Mouse (Mus musculus) embryonic facial prominence, embryonic 12.5 days (tissue): ENCODE data around the gene Tmem63c. TPM values are rescaled to one million over a fixed set of nuclear protein-coding genes. Genes with fewer than 3 reads are reported as not detected.

ENCODE experiments used
- ATAC-seq: fragments of 200-750 bp; cut with Nextera tagmentation; 2 replicates; pipeline ENCODE4 v1.8.0; 2017; ENCODE audit not compliant: insufficient number of reproducible peaks, insufficient read depth, low FRiP score, low TSS enrichment
- H3K27ac ChIP-seq: fragments of 300-500 bp; sonication (generic); 2 replicates; pipeline ENCODE4 v1.5.1; 2016; ENCODE audit warnings: mild to moderate bottlenecking
- H3K27me3 ChIP-seq: fragments of 300-500 bp; sonication (generic); 2 replicates; pipeline ENCODE4 v1.6.1; 2016; ENCODE audit warnings: mild to moderate bottlenecking, moderate library complexity
- H3K36me3 ChIP-seq: fragments of 300-500 bp; sonication (generic); 2 replicates; pipeline ENCODE4 v1.6.1; 2016; ENCODE audit warnings: mild to moderate bottlenecking
- H3K4me1 ChIP-seq: fragments of 300-500 bp; sonication (generic); 2 replicates; pipeline ENCODE4 v1.6.1; 2016
- H3K4me2 ChIP-seq: fragments of 300-500 bp; sonication (generic); replicated peaks from 2 replicates; pipeline ENCODE4 v1.6.1; 2016; ENCODE audit warnings: mild to moderate bottlenecking, moderate library complexity
- H3K4me3 ChIP-seq: fragments of 300-500 bp; sonication (generic); 2 replicates; pipeline ENCODE4 v1.5.1; 2016; ENCODE audit warnings: mild to moderate bottlenecking
- H3K9ac ChIP-seq: fragments of 300-500 bp; sonication (generic); 2 replicates; pipeline ENCODE4 v1.6.1; 2016; ENCODE audit warnings: mild to moderate bottlenecking, moderate library complexity
- H3K9me3 ChIP-seq: fragments of 300-500 bp; sonication (generic); 2 replicates; pipeline ENCODE4 v1.6.1; 2016; ENCODE audit warnings: mild to moderate bottlenecking, moderate library complexity
- WGBS: fragments of 180-500 bp; shearing (Covaris S2); methylation state at CpG from one replicate; pipeline ENCODE4 v1.1.7; 2016; 5-methylcytosine and 5-hydroxymethylcytosine counted together
- polyA plus RNA-seq: library from polyadenylated mRNA; unstranded; fragments of >200 nt; fragmentation: Nextera tagmentation; extraction: Ambion mirVana; gene quantifications from 2 replicates; pipeline ENCODE4 v1.2.1, GENCODE M21; 2016

Gene Tmem63c
- polyA plus RNA-seq: 0.26 and 0.76 TPM in 2 replicates

DNA sequence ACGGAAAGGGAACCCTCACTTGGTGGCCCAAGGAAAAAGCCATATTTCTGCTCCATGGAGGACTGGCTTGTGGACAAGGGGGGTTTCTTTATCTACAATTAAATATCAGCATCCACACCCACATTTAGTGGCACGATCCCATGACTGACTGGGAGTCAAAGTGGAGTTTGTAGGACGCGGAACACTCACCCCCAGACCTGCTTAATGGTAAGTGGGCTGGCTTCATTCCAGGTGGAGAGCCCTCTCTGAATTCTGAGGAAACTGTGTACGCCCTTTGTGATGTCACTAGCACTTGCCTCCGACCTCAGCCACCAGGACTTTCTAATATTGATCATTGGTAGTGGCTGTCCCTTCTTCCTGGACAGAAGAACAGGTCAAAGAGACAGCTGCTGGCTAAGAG, at the start of gene Tmem63c:
Gene Tmem63c, plus strand, starts transcription at position 301 of the 400 bp plus-strand sequence.
- H3K36me3 ChIP-seq: no peaks in the 10 kb centered on the region
- H3K9ac ChIP-seq: no peak within 1 kb of the TSS
- WGBS: 72% methylated on average over 6 of the region's 6 CpGs
- no peak within 1 kb of the TSS for H3K4me2 ChIP-seq
- no peak for ATAC-seq
- H3K4me1 ChIP-seq: no peaks in the 10 kb centered on the region
- peaks cover 3% of the 10 kb centered on the region for H3K27me3 ChIP-seq
- no peak within 1 kb of the TSS for H3K4me3 ChIP-seq
- H3K9me3 ChIP-seq: no peaks in the 10 kb centered on the region
- no peak within 1 kb of the TSS for H3K27ac ChIP-seq

- Histone ChIP-seq H3K4me1 (peaks cover 29% of the 10 kb centered on the region), H3K36me3 (no peaks in the 10 kb centered on the region), H3K27me3 (peaks cover 12% of the 10 kb centered on the region; the same call in 1 of the 2 replicates), H3K27ac (no peak overlapping the region), H3K4me2 (no peak overlapping the region), H3K9me3 (no peaks in the 10 kb centered on the region), H3K9ac (no peak overlapping the region), H3K4me3 (no peak overlapping the region)
- no peak for ATAC-seq
- 32% methylated on average over 7 of the region's 7 CpGs for WGBS
Observed at GRCm38 (mm10) chr12:86973216-86973615, 47.9 kb upstream of the Tmem63c start.

DNA sequence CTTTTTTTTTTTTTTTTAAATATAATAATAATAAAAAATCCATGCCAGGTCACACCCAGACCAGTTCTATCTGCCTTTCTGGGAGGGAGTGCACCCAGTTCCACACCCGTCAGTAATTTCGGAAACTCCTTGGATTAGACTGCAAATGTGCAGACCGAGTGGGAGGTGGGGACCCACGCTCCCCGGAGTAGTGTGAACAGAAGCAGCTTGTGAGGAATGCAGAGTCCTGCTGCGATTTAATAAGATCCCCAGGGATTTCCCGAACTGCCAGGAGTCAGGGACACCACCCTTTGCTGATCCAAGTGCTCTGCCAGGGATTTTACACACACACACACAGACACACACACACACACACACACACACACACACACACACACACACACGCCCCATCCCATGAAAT, 47.4 kb upstream of the Tmem63c start:
- no peaks in the 10 kb centered on the region for H3K36me3 ChIP-seq
- no peak overlapping the region for H3K4me3 ChIP-seq
- WGBS: 40% methylated on average over 8 of the region's 8 CpGs
- no peak overlapping the region for H3K9ac ChIP-seq
- peaks cover 15% of the 10 kb centered on the region; the same call in 1 of the 2 replicates for H3K27me3 ChIP-seq
- peaks cover 29% of the 10 kb centered on the region for H3K4me1 ChIP-seq
- no peak overlapping the region for H3K4me2 ChIP-seq
- no peak for ATAC-seq
- H3K9me3 ChIP-seq: no peaks in the 10 kb centered on the region
- no peak overlapping the region for H3K27ac ChIP-seq

DNA sequence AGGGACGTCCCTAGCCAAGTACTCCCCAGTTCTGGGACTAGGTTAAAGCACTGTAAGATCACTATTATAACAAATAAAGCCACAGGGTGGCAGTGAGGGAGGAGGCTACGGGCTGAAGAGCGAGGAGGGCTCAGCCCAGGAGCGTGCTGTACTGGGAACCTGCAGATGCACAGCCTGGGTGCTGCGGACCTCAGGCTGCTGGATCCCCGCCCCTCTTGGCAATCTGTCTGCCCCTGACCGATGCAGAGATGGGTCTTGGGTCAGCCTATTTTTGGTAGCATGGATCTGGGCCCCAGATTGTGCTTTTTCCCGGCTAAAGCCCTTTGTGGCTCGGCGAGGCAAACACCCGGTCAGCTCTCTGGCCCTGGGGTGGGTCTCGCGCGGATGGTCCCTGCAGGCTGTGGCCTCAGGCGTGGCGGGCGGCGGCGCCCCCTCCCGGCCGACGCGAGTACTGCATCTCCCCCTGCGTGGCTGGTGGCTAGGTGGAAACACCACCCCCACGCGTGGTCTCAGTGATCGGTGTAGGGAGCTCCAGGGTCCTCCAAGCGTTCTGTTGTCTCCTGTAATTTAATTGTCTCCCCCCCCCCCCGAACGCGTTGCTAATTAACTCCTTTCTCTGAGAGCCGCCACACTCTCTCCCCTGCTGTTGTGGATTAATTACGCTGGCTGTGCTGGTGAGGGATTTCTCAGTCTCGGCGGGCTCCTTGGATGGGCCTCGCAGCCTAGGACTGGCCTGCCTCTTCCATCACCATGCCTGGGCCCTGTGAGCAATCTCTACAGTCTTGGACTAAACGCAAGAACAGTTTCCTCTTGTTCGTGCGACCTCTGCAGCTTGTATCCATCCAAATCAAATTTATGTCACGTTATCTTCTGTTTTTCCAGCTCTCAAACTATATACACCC, 46.5 kb upstream of the Tmem63c start:
- Histone ChIP-seq H3K27me3 (peaks cover 20% of the 10 kb centered on the region; the same call in 1 of the 2 replicates), H3K4me1 (peaks cover 29% of the 10 kb centered on the region), H3K4me2 (peak overlapping the region; percentile 52), H3K36me3 (no peaks in the 10 kb centered on the region), H3K9me3 (no peaks in the 10 kb centered on the region), H3K4me3 (peak overlapping the region; percentile 23), H3K27ac (no peak overlapping the region), H3K9ac (peak overlapping the region; percentile 46)
- 8% methylated on average over 37 of the region's 40 CpGs for WGBS
- ATAC-seq: no peak

GRCm38 (mm10) chr12:86975761-86976160, 45.4 kb upstream of the Tmem63c start:
- Histone ChIP-seq H3K4me3 (no peak overlapping the region), H3K27me3 (peaks cover 25% of the 10 kb centered on the region; the same call in 1 of the 2 replicates), H3K4me1 (peaks cover 29% of the 10 kb centered on the region), H3K9ac (no peak overlapping the region), H3K36me3 (no peaks in the 10 kb centered on the region), H3K4me2 (no peak overlapping the region), H3K9me3 (no peaks in the 10 kb centered on the region), H3K27ac (no peak overlapping the region)
- no peak for ATAC-seq
- WGBS: 53% methylated on average over 10 of the region's 10 CpGs

GRCm38 (mm10) chr12:86976511-86977168, 44.5 kb upstream of the Tmem63c start:
- H3K4me3 ChIP-seq: no peak overlapping the region
- H3K4me1 ChIP-seq: peaks cover 29% of the 10 kb centered on the region
- H3K9ac ChIP-seq: no peak overlapping the region
- H3K4me2 ChIP-seq: no peak overlapping the region
- H3K27ac ChIP-seq: no peak overlapping the region
- H3K27me3 ChIP-seq: peaks cover 31% of the 10 kb centered on the region; the same call in 1 of the 2 replicates
- H3K9me3 ChIP-seq: no peaks in the 10 kb centered on the region
- WGBS: 52% methylated on average over 6 of the region's 6 CpGs
- no peak for ATAC-seq
- no peaks in the 10 kb centered on the region for H3K36me3 ChIP-seq

GRCm38 (mm10) chr12:86977833-86978232, 43.3 kb upstream of the Tmem63c start:
- Histone ChIP-seq H3K27ac (no peak overlapping the region), H3K4me3 (no peak overlapping the region), H3K4me2 (no peak overlapping the region), H3K4me1 (peaks cover 28% of the 10 kb centered on the region), H3K9ac (no peak overlapping the region), H3K27me3 (peaks cover 38% of the 10 kb centered on the region), H3K9me3 (no peaks in the 10 kb centered on the region), H3K36me3 (no peaks in the 10 kb centered on the region)
- no peak for ATAC-seq
- WGBS: 30% methylated on average over 15 of the region's 15 CpGs

GRCm38 (mm10) chr12:86981180-86981579, 40.0 kb upstream of the Tmem63c start:
- Histone ChIP-seq H3K4me2 (no peak overlapping the region), H3K27me3 (peaks cover 56% of the 10 kb centered on the region), H3K9me3 (no peaks in the 10 kb centered on the region), H3K4me3 (no peak overlapping the region), H3K4me1 (peaks cover 6% of the 10 kb centered on the region; the same call in 1 of the 2 replicates), H3K27ac (no peak overlapping the region), H3K9ac (no peak overlapping the region), H3K36me3 (no peaks in the 10 kb centered on the region)
- ATAC-seq: no peak
- WGBS: 31% methylated on average over 9 of the region's 9 CpGs

- ATAC-seq: peak; percentile 56; the same call in 1 of the 2 replicates
- Histone ChIP-seq H3K9ac (no peak overlapping the region), H3K9me3 (no peaks in the 10 kb centered on the region), H3K27ac (no peak overlapping the region), H3K36me3 (no peaks in the 10 kb centered on the region), H3K27me3 (peaks cover 64% of the 10 kb centered on the region), H3K4me2 (peak overlapping the region; percentile 30; the same call in 1 of the 2 replicates), H3K4me1 (no peaks in the 10 kb centered on the region), H3K4me3 (no peak overlapping the region)
- WGBS: 2% methylated on average over 25 of the region's 28 CpGs
Observed at GRCm38 (mm10) chr12:86983470-86984193, 37.5 kb upstream of the Tmem63c start.

DNA sequence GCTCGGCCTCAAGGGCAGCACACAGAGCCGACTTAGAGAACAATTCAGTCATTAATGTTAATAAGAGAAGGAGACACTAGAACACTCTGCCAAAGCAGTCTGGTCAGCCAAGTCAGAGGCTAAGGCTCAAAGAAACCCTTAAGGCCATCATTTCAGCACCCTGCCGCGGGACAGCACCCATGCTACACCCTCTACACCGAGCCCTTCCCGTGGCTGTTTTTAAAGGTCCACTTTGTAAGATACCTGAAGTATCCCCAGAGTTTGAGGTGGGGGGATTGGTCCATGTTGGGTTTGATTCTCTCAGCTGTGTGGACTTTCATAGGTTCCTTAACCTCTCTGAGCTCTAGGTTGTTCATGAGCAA, 37.0 kb upstream of the Tmem63c start:
- no peaks in the 10 kb centered on the region for H3K9me3 ChIP-seq
- no peak overlapping the region for H3K4me2 ChIP-seq
- no peak overlapping the region for H3K27ac ChIP-seq
- no peaks in the 10 kb centered on the region for H3K4me1 ChIP-seq
- H3K9ac ChIP-seq: no peak overlapping the region
- ATAC-seq: no peak
- WGBS: 8% methylated on average over 6 of the region's 6 CpGs
- H3K4me3 ChIP-seq: no peak overlapping the region
- H3K36me3 ChIP-seq: no peaks in the 10 kb centered on the region
- H3K27me3 ChIP-seq: peaks cover 65% of the 10 kb centered on the region

DNA sequence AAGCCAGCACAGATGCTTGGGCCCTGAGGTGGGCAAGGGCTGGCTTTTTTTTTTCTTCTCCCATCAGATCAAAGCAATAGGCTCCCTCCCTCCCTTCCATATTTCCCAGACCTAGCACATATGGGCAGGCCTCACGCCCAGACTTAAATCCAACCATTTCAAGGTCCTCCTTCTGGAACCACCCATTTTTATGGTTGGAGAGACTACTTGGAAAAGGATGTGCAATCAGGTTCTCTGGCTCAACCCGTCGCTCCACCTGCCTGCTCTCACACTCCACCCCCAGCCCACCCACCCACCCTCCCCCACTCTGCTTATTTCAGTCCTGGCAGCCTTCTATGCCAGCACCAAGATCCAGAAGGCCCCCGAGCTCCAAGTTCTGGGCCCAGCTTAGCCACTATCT, 34.6 kb upstream of the Tmem63c start:
- no peaks in the 10 kb centered on the region for H3K36me3 ChIP-seq
- 70% methylated on average over 4 of the region's 4 CpGs for WGBS
- no peak overlapping the region for H3K4me3 ChIP-seq
- peaks cover 12% of the 10 kb centered on the region; the same call in 1 of the 2 replicates for H3K4me1 ChIP-seq
- H3K9ac ChIP-seq: no peak overlapping the region
- H3K27me3 ChIP-seq: peaks cover 77% of the 10 kb centered on the region
- no peak for ATAC-seq
- H3K9me3 ChIP-seq: no peaks in the 10 kb centered on the region
- H3K27ac ChIP-seq: no peak overlapping the region
- H3K4me2 ChIP-seq: no peak overlapping the region
